Mouse (Mus musculus) spleen, adult 2 months (tissue): ENCODE measurements around the gene Nenf.

ENCODE experiments used
- CTCF ChIP-seq: fragments of 200-500 bp; IDR thresholded peaks from 2 replicates; pipeline ENCODE4 v1.5.1; 2011; ENCODE audit warnings: mild to moderate bottlenecking, inconsistent platforms; ENCODE audit not compliant: insufficient read depth, insufficient read length, insufficient replicate concordance; ENCODE audit errors: extremely low read depth
- POLR2A ChIP-seq: fragments of 200-500 bp; IDR thresholded peaks from 2 replicates; pipeline ENCODE4 v1.6.1; 2011; ENCODE audit warnings: low read depth, low read length, inconsistent platforms

GRCm38 (mm10) chr1:191268797-191269647, 49.0 kb downstream of the Nenf start:
- TF ChIP-seq CTCF (no peak), POLR2A (no peak)
